Mouse (Mus musculus) hindbrain, postnatal 0 days (tissue): ENCODE results near the gene Arsb. TPM values are rescaled to one million over a fixed set of nuclear protein-coding genes. Genes with fewer than 3 reads are reported as not detected.

ENCODE experiments used
- ATAC-seq: fragments of 200-750 bp; cut with Nextera tagmentation; 2 replicates; pipeline ENCODE4 v1.8.0; 2017; ENCODE audit warnings: mild to moderate bottlenecking, moderate TSS enrichment, moderate library complexity
- DNase-seq: peaks from one replicate; pipeline ENCODE4 v3.0.0-alpha.2; 2015; ENCODE audit warnings: low spot score
- H3K27ac ChIP-seq: fragments of 300-500 bp; sonication (generic); 2 replicates; pipeline ENCODE4 v1.5.1; 2014; ENCODE audit warnings: mild to moderate bottlenecking
- H3K27me3 ChIP-seq: fragments of 300-500 bp; sonication (generic); 2 replicates; pipeline ENCODE4 v1.6.1; 2014; ENCODE audit warnings: low read length, mixed read lengths; ENCODE audit not compliant: insufficient read depth
- H3K36me3 ChIP-seq: fragments of 300-500 bp; sonication (generic); 2 replicates; pipeline ENCODE4 v1.6.1; 2014; ENCODE audit warnings: low read length, mixed read lengths; ENCODE audit not compliant: insufficient read depth
- H3K4me1 ChIP-seq: fragments of 300-500 bp; sonication (generic); 2 replicates; pipeline ENCODE4 v1.6.1; 2014; ENCODE audit warnings: antibody characterized with exemption, low read length, mixed read lengths; ENCODE audit not compliant: insufficient read depth
- H3K4me2 ChIP-seq: fragments of 300-500 bp; sonication (generic); 2 replicates; pipeline ENCODE4 v1.6.1; 2014; ENCODE audit warnings: low read depth, mild to moderate bottlenecking, low read length, moderate library complexity, mixed read lengths
- H3K4me3 ChIP-seq: fragments of 300-500 bp; sonication (generic); 2 replicates; pipeline ENCODE4 v1.5.1; 2014; ENCODE audit warnings: low read length
- H3K9ac ChIP-seq: fragments of 300-500 bp; sonication (generic); replicated peaks from 2 replicates; pipeline ENCODE4 v1.6.1; 2014; ENCODE audit warnings: mild to moderate bottlenecking, low read length, moderate library complexity, mixed read lengths
- H3K9me3 ChIP-seq: fragments of 300-500 bp; sonication (generic); 2 replicates; pipeline ENCODE4 v1.6.1; 2016; ENCODE audit warnings: low read length, mixed read lengths
- CTCF ChIP-seq: IDR thresholded peaks from 2 replicates; pipeline ENCODE4 v1.5.1; 2016; ENCODE audit warnings: antibody characterized with exemption, control low read depth, low read depth
- WGBS: fragments of 180-500 bp; shearing (Covaris S2); extraction: QIAGEN DNeasy Blood & Tissue Kit; methylation state at CpG from one replicate; pipeline ENCODE4 v1.1.7; 2014; 5-methylcytosine and 5-hydroxymethylcytosine counted together
- polyA plus RNA-seq: library from polyadenylated mRNA; unstranded; fragments of >200 nt; fragmentation: Nextera tagmentation; extraction: Ambion mirVana; gene quantifications from 2 replicates; pipeline ENCODE4 v1.2.1, GENCODE M21; 2015
- total RNA-seq: library from RNA; depleted of rRNA; stranded (reverse); fragments of >200 nt; gene quantifications from 2 replicates; pipeline ENCODE4 v1.2.3, GENCODE M21; 2014

Arsb gene
- total and polyA plus RNA-seq, 2 experiments from 2014 or later, result 11.7 to 19.0 TPM

DNA sequence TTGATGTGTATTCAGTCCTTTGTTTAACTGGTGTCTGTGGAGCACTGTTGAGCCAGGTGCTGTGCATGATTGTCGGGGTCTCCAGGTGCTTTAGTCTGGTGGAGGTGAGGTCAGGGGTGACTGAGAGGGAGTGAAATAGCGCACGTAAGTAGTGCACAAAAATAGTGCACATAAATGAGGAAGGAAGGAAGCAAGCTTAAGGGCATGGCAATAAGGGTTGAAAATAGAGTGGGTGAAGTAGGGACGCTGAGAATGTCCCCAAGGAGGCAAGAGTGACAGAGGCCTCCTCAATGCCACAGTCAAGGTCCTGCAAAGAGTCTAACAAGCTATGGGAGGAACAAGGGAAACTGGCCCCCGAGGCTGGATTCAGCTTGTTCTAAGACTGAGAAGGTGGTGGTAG is 11.4 kb downstream of the Arsb start:
- H3K4me2 ChIP-seq, result no peak overlapping the region
- DNase-seq (no peak), ATAC-seq (no peak)
- H3K36me3 ChIP-seq, result no peaks in the 10 kb centered on the region
- no peak overlapping the region for H3K4me3 ChIP-seq
- no peak overlapping the region for H3K27ac ChIP-seq
- no peak overlapping the region for H3K9ac ChIP-seq
- WGBS, result 95% methylated on average over 5 of the region's 5 CpGs
- no peaks in the 10 kb centered on the region for H3K27me3 ChIP-seq
- peaks cover 8% of the 10 kb centered on the region; the same call in 1 of the 2 replicates for H3K4me1 ChIP-seq
- no peak for TF ChIP-seq CTCF
- no peaks in the 10 kb centered on the region for H3K9me3 ChIP-seq

DNA sequence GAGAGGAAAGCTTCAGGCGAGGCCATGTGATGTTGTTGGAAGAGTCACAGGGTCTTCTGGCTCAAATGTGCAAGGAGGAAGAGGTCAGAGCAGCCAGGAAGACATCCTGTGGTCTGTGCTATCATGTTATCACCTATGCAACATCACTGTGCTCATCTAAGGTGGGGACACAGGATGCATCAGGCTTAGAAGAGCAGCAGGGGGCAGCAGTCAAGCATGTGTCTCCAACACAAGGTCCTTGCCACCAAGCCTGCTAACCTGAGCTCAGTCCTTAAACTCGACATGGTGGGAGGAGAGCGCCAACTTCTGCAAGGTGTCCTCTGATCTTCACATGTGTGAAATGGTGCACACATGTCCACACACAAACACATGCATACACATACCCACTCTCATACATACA is 13.9 kb downstream of the Arsb start:
- WGBS, result 86% methylated on average over 3 of the region's 3 CpGs
- peak; percentile 44 for TF ChIP-seq CTCF
- H3K4me3 ChIP-seq, result no peak overlapping the region
- H3K27me3 ChIP-seq, result no peaks in the 10 kb centered on the region
- H3K4me2 ChIP-seq, result no peak overlapping the region
- DNase-seq (peak; percentile 32), ATAC-seq (peak; percentile 41; the same call in 1 of the 2 replicates)
- no peaks in the 10 kb centered on the region for H3K9me3 ChIP-seq
- peaks cover 8% of the 10 kb centered on the region; the same call in 1 of the 2 replicates for H3K4me1 ChIP-seq
- no peak overlapping the region for H3K9ac ChIP-seq
- H3K27ac ChIP-seq, result no peak overlapping the region
- no peaks in the 10 kb centered on the region for H3K36me3 ChIP-seq

DNA sequence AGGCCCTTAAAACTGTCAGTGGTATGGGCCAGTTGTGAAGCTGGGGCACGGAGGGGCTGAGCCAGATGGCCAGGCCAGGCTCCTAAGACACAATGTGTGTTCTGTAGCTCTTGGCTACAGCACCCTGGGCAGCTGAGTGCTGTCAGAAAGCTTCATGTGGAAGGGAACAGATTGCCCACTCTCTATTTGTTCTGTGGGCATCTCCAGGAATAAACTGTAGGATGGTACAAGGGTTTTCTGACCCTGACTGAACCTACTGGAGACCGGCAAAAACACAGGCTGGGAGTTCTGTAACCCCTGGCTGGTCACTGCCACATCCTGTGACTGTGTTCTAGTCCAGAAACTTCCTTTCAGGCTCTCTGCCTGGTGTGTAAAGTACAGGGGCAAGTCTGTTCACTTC is 14.6 kb downstream of the Arsb start:
- H3K4me2 ChIP-seq, result no peak overlapping the region
- DNase-seq (peak; percentile 44), ATAC-seq (peak; percentile 70)
- peaks cover 8% of the 10 kb centered on the region; the same call in 1 of the 2 replicates for H3K4me1 ChIP-seq
- TF ChIP-seq CTCF, result no peak
- H3K9ac ChIP-seq, result no peak overlapping the region
- no peaks in the 10 kb centered on the region for H3K27me3 ChIP-seq
- H3K36me3 ChIP-seq, result no peaks in the 10 kb centered on the region
- no peak overlapping the region for H3K4me3 ChIP-seq
- H3K9me3 ChIP-seq, result no peaks in the 10 kb centered on the region
- WGBS, result 58% methylated on average over 2 of the region's 2 CpGs
- H3K27ac ChIP-seq, result peak overlapping the region; percentile 51; the same call in 1 of the 2 replicates

DNA sequence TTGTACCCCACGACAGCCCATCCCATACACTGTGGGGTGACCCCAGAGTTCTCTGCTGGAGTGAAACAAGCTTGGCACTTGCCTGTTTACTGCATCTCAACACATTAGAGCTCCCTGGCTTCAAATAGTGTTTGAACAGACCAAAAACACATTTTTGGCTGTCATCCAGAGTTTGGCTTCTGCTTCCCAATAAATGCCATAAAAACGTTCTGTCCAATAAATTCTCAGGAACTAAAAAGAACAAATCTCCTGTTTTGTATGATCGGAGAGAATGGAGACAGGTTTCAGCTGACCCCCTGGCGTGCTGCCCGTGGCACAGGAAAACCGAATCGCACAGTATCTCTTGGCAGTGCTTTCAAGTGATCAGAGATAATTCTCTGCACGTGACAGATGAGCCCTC is 16.2 kb downstream of the Arsb start:
- ATAC-seq, result no peak
- Histone ChIP-seq H3K4me2 (no peak overlapping the region), H3K36me3 (no peaks in the 10 kb centered on the region), H3K27ac (no peak overlapping the region), H3K9me3 (no peaks in the 10 kb centered on the region), H3K4me1 (peaks cover 8% of the 10 kb centered on the region; the same call in 1 of the 2 replicates), H3K4me3 (no peak overlapping the region), H3K27me3 (no peaks in the 10 kb centered on the region), H3K9ac (no peak overlapping the region)
- peak; percentile 70 for DNase-seq
- 37% methylated on average over 8 of the region's 8 CpGs for WGBS
- TF ChIP-seq CTCF, result no peak

DNA sequence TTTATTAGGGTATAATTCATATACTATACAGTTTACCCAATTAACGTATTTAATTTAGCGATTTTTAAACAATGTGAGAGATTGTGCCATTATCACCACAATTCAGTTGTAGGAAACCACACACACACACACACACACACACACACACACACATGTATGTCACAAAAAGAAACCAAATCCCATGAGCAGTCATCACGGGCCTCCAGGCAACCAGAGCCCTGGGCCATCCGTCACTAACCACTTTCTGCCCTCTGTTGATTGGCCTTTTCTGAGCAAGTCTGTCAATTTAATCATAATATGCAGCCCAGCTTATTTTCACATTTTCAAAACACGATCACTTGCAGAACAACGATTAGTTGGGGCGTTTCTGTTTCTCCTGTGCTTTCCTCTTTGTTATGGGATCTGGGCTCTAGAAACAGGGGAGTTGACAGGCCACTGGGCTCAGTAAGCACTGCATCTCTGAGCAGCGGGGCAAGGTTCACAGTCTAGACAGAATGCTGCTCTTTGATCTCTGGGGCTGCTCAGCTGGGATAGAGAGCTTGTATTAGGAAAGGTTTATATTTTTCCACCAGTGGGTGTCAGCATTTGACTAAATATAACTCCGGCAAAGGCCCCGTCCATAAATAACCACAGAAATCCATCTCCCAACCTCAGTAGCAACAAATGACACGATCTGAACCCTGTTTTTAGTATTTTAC is 21.7 kb downstream of the Arsb start:
- Histone ChIP-seq H3K27ac (no peak overlapping the region), H3K27me3 (no peaks in the 10 kb centered on the region), H3K9ac (no peak overlapping the region), H3K4me3 (no peak overlapping the region), H3K9me3 (no peaks in the 10 kb centered on the region), H3K4me2 (no peak overlapping the region), H3K36me3 (no peaks in the 10 kb centered on the region), H3K4me1 (no peaks in the 10 kb centered on the region)
- peak; percentile 85 for ATAC-seq
- DNase-seq, result peak; percentile 89
- TF ChIP-seq CTCF, result peak; percentile 64
- WGBS, result 53% methylated on average over 11 of the region's 11 CpGs

DNA sequence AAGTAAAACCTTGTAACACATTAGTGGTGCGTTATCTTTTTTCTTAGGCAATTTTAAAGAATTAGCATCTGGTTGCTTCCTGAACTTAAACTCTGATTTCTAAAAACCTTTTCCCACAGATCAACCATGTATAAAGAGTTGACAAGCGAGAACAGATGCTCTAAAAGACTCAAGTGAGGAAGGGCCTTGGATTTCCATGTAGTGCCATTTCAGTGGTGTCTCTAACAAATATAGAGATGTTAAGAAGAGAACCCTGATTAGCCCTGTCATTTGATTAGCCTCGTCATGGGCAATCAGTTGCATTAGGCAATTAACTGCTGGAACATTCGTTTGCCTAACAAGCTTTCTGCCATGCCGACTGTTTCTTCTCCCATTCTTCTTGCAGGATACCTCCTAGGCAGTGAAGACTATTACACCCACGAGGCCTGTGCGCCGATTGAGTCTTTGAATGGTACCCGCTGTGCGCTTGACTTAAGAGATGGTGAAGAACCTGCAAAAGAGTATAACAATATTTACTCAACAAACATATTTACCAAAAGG is 22.3 kb downstream of the Arsb start:
- no peak for TF ChIP-seq CTCF
- Histone ChIP-seq H3K27me3 (no peaks in the 10 kb centered on the region), H3K27ac (no peak overlapping the region), H3K4me1 (no peaks in the 10 kb centered on the region), H3K9ac (no peak overlapping the region), H3K4me3 (no peak overlapping the region), H3K36me3 (no peaks in the 10 kb centered on the region), H3K4me2 (no peak overlapping the region), H3K9me3 (no peaks in the 10 kb centered on the region)
- WGBS, result 71% methylated on average over 10 of the region's 10 CpGs
- DNase-seq, result no peak
- ATAC-seq, result peak; percentile 48; the same call in 1 of the 2 replicates
